Mouse (Mus musculus) layer of hippocampus, adult 2 months (tissue): Measurements from ENCODE around the gene Gm20683. TPM values are rescaled to one million over a fixed set of nuclear protein-coding genes. Genes with fewer than 3 reads are reported as not detected.

Experiments
- DNase-seq, 2 experiments: peaks; one replicate each; pipeline ENCODE4 v3.0.0; 2022; ENCODE audit warnings: low spot score in 2 of 2
- H3K27ac ChIP-seq: fragments of 200-600 bp; 2 replicates; pipeline ENCODE4 v1.8.1; 2022
- H3K4me3 ChIP-seq: fragments of 200-600 bp; 2 replicates; pipeline ENCODE4 v1.8.1; 2022; ENCODE audit warnings: mild to moderate bottlenecking
- CTCF ChIP-seq: fragments of 200-600 bp; conservative IDR thresholded peaks from 2 replicates; pipeline ENCODE4 v1.8.1; 2022; ENCODE audit warnings: antibody characterized with exemption, mild to moderate bottlenecking, moderate library complexity
- long read RNA-seq, 2 experiments: library from polyadenylated mRNA; stranded (forward); transcript quantifications; one replicate each; pipeline ENCODE4 v2.0.0; 2021; ENCODE audit warnings: borderline mapping rate in 2 of 2
- total RNA-seq, 2 experiments: library from RNA; stranded (reverse); gene quantifications; 2 replicates each; pipeline ENCODE4 v1.2.3; 2021

The Gm20683 gene
- 10 to 100 TPM; 30.0 to 33.9 TPM for total RNA-seq
- long read RNA-seq, experiment 1, partial matches to known transcripts, result 1 of 2 reads
- long read RNA-seq, experiment 1, other reads (novel, unspliced or antisense), result 1 of 2 reads
- long read RNA-seq, experiment 2, partial matches to known transcripts, result 0 of 7 reads
- long read RNA-seq, experiment 2, other reads (novel, unspliced or antisense), result 7 of 7 reads

- Histone ChIP-seq H3K4me3 (no peak within 1 kb of the TSS), H3K27ac (no peak within 1 kb of the TSS)
- no peak for TF ChIP-seq CTCF
- DNase-seq, result no peak
These were observed at the start of gene Gm20683 for GRCm38 (mm10) chr17:25841117-25841880. Gene Gm20683, minus strand, starts transcription at chr17:25841763.

GRCm38 (mm10) chr17:25888837-25889236 lies 47.3 kb upstream of the Gm20683 start:
- H3K4me3 ChIP-seq, result no peak overlapping the region
- no peak overlapping the region for H3K27ac ChIP-seq
- TF ChIP-seq CTCF, result no peak
- no peak for DNase-seq

GRCm38 (mm10) chr17:25887467-25887866 lies 45.9 kb upstream of the Gm20683 start:
- peak overlapping the region; percentile 15; the same call in 1 of the 2 replicates for H3K27ac ChIP-seq
- H3K4me3 ChIP-seq, result no peak overlapping the region
- no peak for TF ChIP-seq CTCF
- no peak for DNase-seq

- no peak for TF ChIP-seq CTCF
- Histone ChIP-seq H3K27ac (no peak overlapping the region), H3K4me3 (no peak overlapping the region)
- DNase-seq, result no peak
These were observed 45.2 kb upstream of the Gm20683 start for GRCm38 (mm10) chr17:25886806-25887205.

- Histone ChIP-seq H3K27ac (no peak overlapping the region), H3K4me3 (no peak overlapping the region)
- no peak for DNase-seq
- peak; percentile 75 for TF ChIP-seq CTCF
These were observed 44.1 kb upstream of the Gm20683 start for GRCm38 (mm10) chr17:25885636-25886035.

- H3K27ac ChIP-seq, result no peak overlapping the region
- no peak overlapping the region for H3K4me3 ChIP-seq
- peak; percentile 54 for TF ChIP-seq CTCF
- no peak for DNase-seq
These were observed 42.3 kb upstream of the Gm20683 start for GRCm38 (mm10) chr17:25883824-25884223.

GRCm38 (mm10) chr17:25883268-25883667 lies 41.7 kb upstream of the Gm20683 start:
- peak overlapping the region; percentile 43; the same call in 1 of the 2 replicates for H3K27ac ChIP-seq
- no peak for TF ChIP-seq CTCF
- no peak overlapping the region for H3K4me3 ChIP-seq
- DNase-seq, result no peak

GRCm38 (mm10) chr17:25882306-25882705 lies 40.7 kb upstream of the Gm20683 start:
- Histone ChIP-seq H3K27ac (peak overlapping the region; percentile 67), H3K4me3 (no peak overlapping the region)
- no peak for DNase-seq
- TF ChIP-seq CTCF, result peak; percentile 46

GRCm38 (mm10) chr17:25881691-25882090 lies 40.1 kb upstream of the Gm20683 start:
- no peak for TF ChIP-seq CTCF
- no peak overlapping the region for H3K4me3 ChIP-seq
- peak overlapping the region; percentile 67 for H3K27ac ChIP-seq

GRCm38 (mm10) chr17:25880913-25881641 lies 39.5 kb upstream of the Gm20683 start:
- Histone ChIP-seq H3K4me3 (no peak overlapping the region), H3K27ac (peak overlapping the region; percentile 67)
- DNase-seq, result no peak
- no peak for TF ChIP-seq CTCF

More at GRCm38 (mm10) chr17:25881691-25882090, 40.1 kb upstream of the Gm20683 start:
- DNase-seq, result no peak

- H3K4me3 ChIP-seq, result no peak within 1 kb of the TSS
- peak within 1 kb of the TSS; percentile 67 for H3K27ac ChIP-seq
- no peak for TF ChIP-seq CTCF
- DNase-seq, result no peak
These were observed 38.8 kb upstream of the Gm20683 start, which contains the start of gene Wfikkn1 for GRCm38 (mm10) chr17:25880196-25880910. Gene Wfikkn1, minus strand, starts transcription at chr17:25880858.

GRCm38 (mm10) chr17:25879750-25880149 lies 38.2 kb upstream of the Gm20683 start:
- Histone ChIP-seq H3K27ac (peak overlapping the region; percentile 67; the same call in 1 of the 2 replicates), H3K4me3 (no peak overlapping the region)
- DNase-seq, result no peak
- TF ChIP-seq CTCF, result no peak
